Mouse (Mus musculus) NIH3T3 (cell line): ENCODE data around the gene 1700067K01Rik.

Experiments used
- DNase-seq: peaks from one replicate; pipeline ENCODE4 v3.0.0-alpha.2; 2012; ENCODE audit warnings: low read depth

Gene 1700067K01Rik

DNA sequence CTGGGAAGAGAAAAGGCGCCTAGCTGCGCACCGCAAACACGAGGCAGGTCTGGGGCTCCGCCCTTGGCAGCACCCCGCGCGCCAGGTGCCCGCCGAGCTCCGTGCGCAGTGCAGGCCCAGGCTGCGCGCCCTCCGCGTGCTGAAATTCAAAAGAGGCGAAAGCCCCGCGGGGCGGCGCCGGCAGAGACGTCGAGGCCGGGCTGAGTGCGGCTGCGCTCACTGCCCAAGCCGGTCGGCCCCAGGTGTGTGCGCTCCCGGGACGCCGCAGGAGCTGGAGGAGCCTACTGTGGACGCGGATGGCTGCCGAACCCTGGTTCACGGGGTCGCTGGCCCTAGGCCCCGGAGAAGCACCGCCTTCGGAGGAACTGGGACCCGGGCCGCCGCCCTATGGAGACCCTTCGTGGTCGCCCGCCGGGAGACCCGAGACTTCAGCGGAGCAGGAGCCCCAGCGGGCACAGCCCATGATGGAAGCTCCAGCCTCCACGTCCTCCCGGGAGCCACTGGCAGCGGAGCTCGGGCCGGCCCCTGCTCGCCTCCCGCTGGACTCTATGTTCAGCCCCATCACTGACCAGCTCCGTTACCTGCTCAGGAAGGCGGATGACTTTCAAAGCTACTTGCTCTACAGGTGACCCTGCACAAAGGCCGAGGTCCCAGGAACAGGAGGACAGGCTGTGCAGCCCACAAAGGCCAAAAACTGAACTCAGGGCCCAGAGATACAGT, at the start of gene 1700067K01Rik:
Gene 1700067K01Rik, plus strand, starts transcription at position 222 of the 720 bp plus-strand sequence.
- no peak for DNase-seq

DNA sequence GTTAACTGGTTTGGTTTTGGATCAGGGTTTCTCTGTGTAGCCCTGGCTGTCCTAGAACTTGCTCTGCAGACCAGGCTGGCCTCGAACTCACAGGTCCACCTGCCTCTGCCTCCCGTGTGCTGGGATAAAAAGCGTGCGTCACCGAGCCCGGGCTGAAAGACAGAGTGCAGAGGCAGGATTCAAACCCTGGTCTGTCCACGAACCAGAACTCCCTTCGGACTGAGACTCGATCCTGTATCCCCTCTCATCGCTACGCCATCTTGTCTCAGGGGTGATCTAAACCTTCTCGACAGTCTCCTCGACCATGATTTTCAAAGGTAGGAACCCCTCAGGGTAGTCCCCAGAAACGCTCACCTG, 46.6 kb upstream of the 1700067K01Rik start:
- DNase-seq: no peak

GRCm38 (mm10) chr8:83955106-83955957, 46.0 kb upstream of the 1700067K01Rik start, which contains the start of the genes Gm10644 and Asf1b:
Gene Gm10644, minus strand, starts transcription at chr8:83955205.
Gene Asf1b, plus strand, starts transcription at chr8:83955507.
- DNase-seq: peak; percentile 100

- no peak for DNase-seq
Measured at GRCm38 (mm10) chr8:83955958-83956218, 45.4 kb upstream of the 1700067K01Rik start.

- peak; percentile 50 for DNase-seq
Measured at GRCm38 (mm10) chr8:83956789-83957188, 44.5 kb upstream of the 1700067K01Rik start.

GRCm38 (mm10) chr8:83964015-83964765, 37.1 kb upstream of the 1700067K01Rik start:
- DNase-seq: peak; percentile 71

GRCm38 (mm10) chr8:83967701-83968100, 33.6 kb upstream of the 1700067K01Rik start:
- no peak for DNase-seq

- DNase-seq: no peak
Measured at GRCm38 (mm10) chr8:83971121-83971520, 30.2 kb upstream of the 1700067K01Rik start.

GRCm38 (mm10) chr8:83971661-83972060, 29.6 kb upstream of the 1700067K01Rik start:
- DNase-seq: no peak

DNA sequence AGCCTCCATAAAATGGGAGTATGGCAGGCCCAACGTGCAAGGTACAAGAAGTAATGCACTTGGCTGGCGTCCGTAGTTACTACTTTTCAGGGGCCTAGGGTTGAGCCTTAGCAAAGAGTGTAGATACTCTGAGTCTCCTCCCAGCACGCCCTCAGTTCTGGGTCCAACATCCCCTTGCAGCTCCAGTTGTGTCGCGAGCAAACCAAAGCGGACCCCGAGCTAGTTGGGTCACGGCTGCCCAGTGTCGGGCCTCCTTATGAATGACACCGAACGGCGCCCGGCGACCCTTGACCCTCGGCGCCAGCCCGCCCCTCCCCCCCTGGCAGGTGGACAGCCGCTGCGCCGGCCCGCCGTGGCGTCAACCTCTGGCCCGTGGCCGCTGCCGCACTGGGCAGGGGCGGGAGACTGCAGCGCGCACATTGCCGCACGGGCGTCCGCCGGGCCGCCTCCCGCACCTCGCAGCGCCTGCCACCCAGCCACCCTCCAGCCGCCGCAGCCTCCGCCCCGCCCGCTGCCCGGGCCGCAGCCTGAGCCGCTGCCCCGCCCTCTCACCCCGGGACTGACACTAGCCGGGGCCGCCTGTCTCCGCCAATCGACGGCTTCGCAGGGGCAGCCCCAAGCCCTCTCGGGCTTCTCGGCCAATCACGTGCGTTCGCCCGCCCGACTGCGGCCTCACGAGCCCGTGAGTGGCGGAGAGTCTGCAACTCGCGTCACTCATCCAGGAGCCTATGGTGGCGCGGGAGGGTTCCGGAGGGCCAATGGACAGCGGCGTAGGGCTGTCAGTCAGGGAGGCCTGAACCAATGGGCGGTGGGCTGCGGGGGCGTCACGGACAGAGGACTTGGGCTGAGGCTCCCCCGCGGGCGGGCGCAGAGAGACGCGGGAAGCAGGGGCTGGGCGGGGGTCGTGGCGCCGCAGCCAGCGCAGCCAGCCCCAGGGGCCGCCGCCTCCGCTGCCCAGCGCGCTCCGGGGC, 28.9 kb upstream of the 1700067K01Rik start, which contains the start of gene Prkaca:
Gene Prkaca, plus strand, starts transcription at position 844 of the 971 bp plus-strand sequence.
- DNase-seq: peak; percentile 98

DNA sequence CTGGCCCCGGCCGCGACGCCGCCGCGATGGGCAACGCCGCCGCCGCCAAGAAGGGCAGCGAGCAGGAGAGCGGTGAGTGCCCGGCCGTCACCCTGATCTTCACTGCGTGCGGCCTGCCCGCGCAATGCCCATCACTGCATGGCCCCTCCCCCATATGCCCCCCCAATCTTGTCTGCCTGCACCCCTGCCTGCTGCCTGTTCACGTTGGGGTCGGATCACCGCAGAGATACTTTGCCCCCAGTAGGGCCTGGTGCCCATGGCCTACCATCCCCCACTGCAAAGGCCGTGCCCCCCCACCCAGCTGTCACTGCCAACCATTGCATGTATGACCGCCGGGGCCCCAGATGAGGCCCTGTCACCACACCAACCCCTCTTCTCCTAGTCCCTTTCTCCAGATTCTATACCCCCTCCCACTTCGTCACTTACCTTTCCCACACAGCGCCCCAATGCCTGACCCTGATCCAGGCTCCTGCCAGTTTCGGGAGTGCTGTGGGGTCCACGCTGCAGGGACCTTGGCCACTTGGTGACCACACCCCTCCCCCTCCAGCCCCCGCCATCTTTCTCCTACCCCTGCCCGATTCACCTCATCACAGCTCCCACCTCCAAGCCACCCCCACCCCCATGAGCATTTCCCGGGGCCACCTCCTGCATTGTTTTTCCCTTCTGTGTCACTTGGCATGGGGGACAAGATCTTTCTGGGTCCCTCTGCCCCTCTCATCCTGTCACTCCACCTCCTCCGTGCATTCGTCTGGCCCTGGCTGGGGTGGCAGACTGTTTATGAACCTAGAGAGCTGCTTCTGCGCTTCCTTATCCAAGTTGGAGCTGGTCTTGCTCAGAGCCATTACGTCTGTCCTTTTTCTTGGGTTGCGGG, 27.9 kb upstream of the 1700067K01Rik start:
- no peak for DNase-seq

- no peak for DNase-seq
Measured at GRCm38 (mm10) chr8:83974521-83974920, 26.8 kb upstream of the 1700067K01Rik start.

- peak; percentile 32 for DNase-seq
Measured at GRCm38 (mm10) chr8:83976101-83976630, 25.1 kb upstream of the 1700067K01Rik start.

GRCm38 (mm10) chr8:83976779-83977350, 24.4 kb upstream of the 1700067K01Rik start:
- no peak for DNase-seq

GRCm38 (mm10) chr8:83977646-83978045, 23.7 kb upstream of the 1700067K01Rik start:
- no peak for DNase-seq

- no peak for DNase-seq
Measured at GRCm38 (mm10) chr8:83978200-83978599, 23.1 kb upstream of the 1700067K01Rik start.

DNA sequence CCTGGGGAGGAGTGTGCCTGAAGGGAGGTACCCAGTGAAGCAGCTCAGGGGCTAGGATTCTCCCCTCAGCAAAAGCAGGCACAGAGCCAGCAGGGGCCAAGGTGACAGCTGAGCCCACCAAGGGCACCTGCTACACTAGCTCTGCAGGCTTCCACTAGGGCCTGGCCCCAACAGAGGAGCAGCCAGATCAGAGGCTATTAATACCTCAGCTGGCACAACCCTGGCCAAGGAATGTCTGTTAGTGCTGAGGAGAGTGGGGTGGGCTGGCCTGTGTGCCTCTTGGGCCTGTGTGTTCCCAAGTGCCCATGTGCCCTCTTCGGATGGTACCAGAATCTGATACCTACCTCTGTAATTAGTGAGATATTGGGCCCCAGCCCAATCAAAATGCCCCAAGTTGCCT, 21.1 kb upstream of the 1700067K01Rik start:
- DNase-seq: no peak

GRCm38 (mm10) chr8:83980845-83981244, 20.5 kb upstream of the 1700067K01Rik start:
- DNase-seq: no peak

DNA sequence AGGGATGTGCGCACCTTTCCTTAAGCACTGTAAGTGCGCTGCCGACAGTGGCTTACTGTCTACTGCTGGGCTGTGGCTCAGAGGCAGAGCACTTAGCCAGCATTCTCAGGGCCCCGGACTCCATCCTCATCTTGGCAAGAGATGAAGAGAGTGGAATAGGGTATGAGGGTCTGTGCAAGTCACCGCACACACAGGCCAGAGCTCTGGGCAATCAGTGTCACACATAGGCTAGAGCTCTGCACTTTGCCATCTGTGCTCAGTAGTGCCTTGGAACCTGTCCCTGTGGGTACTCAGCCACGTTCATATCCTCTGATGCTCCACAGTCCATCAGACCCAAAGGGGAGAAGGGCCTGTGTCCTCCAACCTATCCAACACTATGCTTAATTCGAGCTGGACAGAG, 19.8 kb upstream of the 1700067K01Rik start:
- no peak for DNase-seq

- no peak for DNase-seq
Measured at GRCm38 (mm10) chr8:83982449-83982848, 18.9 kb upstream of the 1700067K01Rik start.
